Mouse (Mus musculus) thymus, postnatal 10 days (tissue): ENCODE results near the gene Phactr3.

Source experiments
- DNase-seq, 2 experiments: peaks; one replicate each; pipeline ENCODE4 v3.0.0; 2021; ENCODE audit warnings: low spot score in 2 of 2

The Phactr3 gene

GRCm38 (mm10) chr2:178135713-178136112, 16.9 kb downstream of the Phactr3 start:
- no peak for DNase-seq

GRCm38 (mm10) chr2:178137518-178137917, 18.7 kb downstream of the Phactr3 start:
- DNase-seq = peak in 1 of 2 experiments; percentile 30

- DNase-seq = no peak
Measured at GRCm38 (mm10) chr2:178141489-178141922, 22.7 kb downstream of the Phactr3 start.

GRCm38 (mm10) chr2:178142291-178143023, 23.7 kb downstream of the Phactr3 start:
- no peak for DNase-seq

GRCm38 (mm10) chr2:178143024-178143415, 24.2 kb downstream of the Phactr3 start:
- DNase-seq = no peak

- no peak for DNase-seq
Measured at GRCm38 (mm10) chr2:178143898-178144297, 25.1 kb downstream of the Phactr3 start.

GRCm38 (mm10) chr2:178149312-178149711, 30.5 kb downstream of the Phactr3 start:
- DNase-seq = no peak

GRCm38 (mm10) chr2:178150697-178151096, 31.9 kb downstream of the Phactr3 start:
- DNase-seq = no peak

- no peak for DNase-seq
Measured at GRCm38 (mm10) chr2:178153601-178154000, 34.8 kb downstream of the Phactr3 start.

- no peak for DNase-seq
Measured at GRCm38 (mm10) chr2:178154129-178154528, 35.4 kb downstream of the Phactr3 start.

- DNase-seq = no peak
Measured at GRCm38 (mm10) chr2:178154576-178154975, 35.8 kb downstream of the Phactr3 start.

GRCm38 (mm10) chr2:178155176-178155916, 36.6 kb downstream of the Phactr3 start:
- DNase-seq = no peak

GRCm38 (mm10) chr2:178155917-178156282, 37.1 kb downstream of the Phactr3 start:
- no peak for DNase-seq

GRCm38 (mm10) chr2:178158936-178159335, 40.2 kb downstream of the Phactr3 start:
- no peak for DNase-seq

GRCm38 (mm10) chr2:178163981-178164380, 45.2 kb downstream of the Phactr3 start:
- DNase-seq = no peak

GRCm38 (mm10) chr2:178165943-178166342, 47.2 kb downstream of the Phactr3 start:
- DNase-seq = no peak

- no peak for DNase-seq
Measured at GRCm38 (mm10) chr2:178169983-178170382, 51.2 kb downstream of the Phactr3 start.

- DNase-seq = no peak
Measured at GRCm38 (mm10) chr2:178173951-178174350, 55.2 kb downstream of the Phactr3 start.

- no peak for DNase-seq
Measured at GRCm38 (mm10) chr2:178175286-178175931, 56.6 kb downstream of the Phactr3 start.

GRCm38 (mm10) chr2:178184251-178184650, 65.5 kb downstream of the Phactr3 start:
- DNase-seq = no peak

GRCm38 (mm10) chr2:178184862-178185261, 66.1 kb downstream of the Phactr3 start:
- no peak for DNase-seq

GRCm38 (mm10) chr2:178188988-178189387, 70.2 kb downstream of the Phactr3 start:
- no peak for DNase-seq

GRCm38 (mm10) chr2:178192881-178193280, 74.1 kb downstream of the Phactr3 start:
- DNase-seq = no peak
